Mouse (Mus musculus) adrenal gland, adult (tissue): ENCODE measurements around the gene Mapk3.

Source experiments
- DNase-seq, 2 experiments: peaks; one replicate each; pipeline ENCODE4 v3.0.0; 2022 to 2023; ENCODE audit warnings: low spot score in 1 of 2; ENCODE audit not compliant: inconsistent age in 2 of 2

Mapk3 gene

DNA sequence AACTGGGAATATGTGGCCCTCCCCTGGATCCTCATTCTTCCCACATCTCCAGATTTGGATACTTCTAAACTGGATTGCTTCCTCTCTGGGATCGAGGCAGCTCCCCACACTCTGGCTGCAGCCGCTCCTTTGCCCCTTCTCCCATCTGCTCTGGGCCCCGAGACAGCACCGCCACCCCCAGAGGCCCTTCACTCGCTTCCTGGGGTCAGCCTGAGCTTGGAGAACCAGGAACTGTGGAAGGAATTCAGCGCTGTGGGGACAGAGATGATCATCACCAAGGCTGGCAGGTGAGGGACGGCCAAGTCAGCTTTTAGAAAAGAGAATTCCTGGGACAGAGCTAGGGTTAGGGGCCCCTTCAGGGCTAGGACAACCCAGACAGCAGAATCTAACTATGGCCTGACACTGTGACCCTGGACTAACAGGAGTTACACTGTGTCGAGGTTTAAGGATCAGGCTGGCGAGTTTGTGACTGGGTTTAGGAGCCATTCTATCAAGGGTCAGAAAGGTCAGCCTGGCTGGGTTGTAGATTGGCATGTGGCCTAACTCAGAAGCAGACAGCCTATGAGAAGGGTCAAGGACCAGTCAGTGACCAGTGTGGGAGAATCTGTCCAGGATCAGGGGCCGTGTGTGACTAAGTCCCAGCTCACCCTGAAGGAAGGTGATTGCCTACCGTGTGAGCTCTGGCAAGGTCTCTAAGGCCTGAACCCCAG is 22.4 kb downstream of the Mapk3 start:
- DNase-seq: peak in 1 of 2 experiments; percentile 76

DNA sequence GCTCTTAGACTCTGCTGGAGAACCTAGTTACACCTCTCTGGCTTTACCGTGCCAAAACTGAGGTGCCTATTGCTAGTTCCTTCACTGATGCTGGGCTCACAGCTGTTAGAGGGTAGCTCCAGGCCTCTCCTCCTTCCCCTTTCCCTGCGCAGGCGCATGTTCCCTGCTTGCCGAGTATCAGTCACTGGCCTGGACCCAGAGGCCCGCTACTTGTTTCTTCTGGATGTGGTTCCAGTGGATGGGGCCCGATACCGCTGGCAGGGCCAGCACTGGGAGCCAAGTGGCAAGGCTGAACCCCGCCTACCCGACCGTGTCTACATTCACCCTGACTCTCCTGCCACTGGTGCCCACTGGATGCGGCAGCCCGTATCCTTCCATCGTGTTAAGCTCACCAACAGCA is 23.3 kb downstream of the Mapk3 start:
- DNase-seq: peak in 1 of 2 experiments; percentile 51

DNA sequence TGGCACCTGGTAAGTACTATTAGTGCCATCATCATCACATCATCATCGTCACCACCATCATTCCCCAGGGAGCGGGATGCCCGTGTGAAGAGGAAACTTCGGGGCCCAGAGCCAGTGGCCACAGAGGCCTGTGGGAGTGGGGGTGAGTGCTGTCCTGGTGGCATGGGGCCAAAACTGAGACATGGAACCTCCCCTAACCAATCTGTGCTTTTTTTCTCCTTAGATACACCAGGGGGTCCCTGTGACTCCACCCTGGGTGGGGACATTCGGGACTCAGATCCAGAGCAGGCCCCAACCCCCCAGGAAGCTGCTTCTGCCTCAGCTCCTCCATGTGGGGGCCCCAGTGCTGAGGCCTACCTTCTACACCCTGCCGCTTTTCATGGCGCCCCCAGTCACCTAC is 25.1 kb downstream of the Mapk3 start:
- DNase-seq: no peak

DNA sequence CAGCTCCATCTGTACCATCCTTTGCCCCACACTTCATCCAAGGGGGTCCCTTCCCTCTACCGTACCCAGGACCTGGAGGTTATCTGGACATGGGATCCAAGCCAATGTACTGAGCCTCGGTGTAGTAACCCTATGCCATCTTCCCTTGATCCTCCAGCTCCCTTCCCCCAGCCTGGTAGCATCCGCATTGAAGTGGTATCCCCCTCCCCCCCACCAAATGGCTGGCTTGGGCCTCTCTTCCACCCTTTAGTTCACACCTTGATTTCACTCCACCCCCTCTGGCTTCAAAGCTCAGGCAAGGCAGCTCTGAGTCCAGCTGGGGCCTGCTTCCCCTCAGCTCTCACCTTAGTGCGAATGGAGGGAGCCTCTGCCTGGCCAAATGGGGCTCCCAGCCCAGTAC is 25.7 kb downstream of the Mapk3 start:
- no peak for DNase-seq

DNA sequence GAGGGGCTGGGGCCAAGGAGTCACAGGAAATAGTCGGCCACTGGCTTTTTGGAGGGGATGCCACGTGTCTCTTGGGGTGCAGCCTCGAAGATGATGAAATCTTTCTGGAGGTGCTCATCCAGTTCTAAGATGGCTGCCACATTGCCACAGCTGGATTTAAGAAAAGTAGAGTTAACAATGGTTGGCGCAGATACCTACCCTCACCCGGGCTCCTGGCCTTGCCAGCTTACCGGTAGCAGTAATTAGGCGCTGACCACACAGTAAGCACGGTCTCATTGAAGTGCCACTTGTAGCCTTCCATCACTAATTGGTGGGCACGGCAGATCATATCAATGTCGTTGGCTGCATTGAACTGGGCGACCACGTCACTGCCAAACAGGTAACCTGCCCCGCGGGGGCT is 26.7 kb downstream of the Mapk3 start:
- no peak for DNase-seq

DNA sequence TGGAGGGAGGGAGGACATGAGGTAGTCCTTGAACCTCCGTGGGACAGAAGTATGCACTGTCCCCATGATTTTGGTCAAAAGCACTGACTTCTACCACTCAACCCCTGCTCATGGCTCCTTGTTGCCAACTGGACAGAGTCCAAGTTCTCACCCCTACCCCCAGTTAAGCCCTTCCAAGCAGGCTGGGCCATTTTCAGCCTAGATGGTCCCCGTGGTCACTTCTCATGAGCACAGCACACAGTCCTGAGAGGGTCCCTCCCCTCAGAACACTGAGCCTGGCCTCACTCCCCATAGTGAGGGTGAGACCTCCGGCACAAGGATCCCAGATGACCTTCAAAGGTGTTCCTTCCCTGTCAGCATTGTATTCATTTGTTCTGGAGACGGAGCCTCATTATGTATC is 29.7 kb downstream of the Mapk3 start:
- DNase-seq: no peak

DNA sequence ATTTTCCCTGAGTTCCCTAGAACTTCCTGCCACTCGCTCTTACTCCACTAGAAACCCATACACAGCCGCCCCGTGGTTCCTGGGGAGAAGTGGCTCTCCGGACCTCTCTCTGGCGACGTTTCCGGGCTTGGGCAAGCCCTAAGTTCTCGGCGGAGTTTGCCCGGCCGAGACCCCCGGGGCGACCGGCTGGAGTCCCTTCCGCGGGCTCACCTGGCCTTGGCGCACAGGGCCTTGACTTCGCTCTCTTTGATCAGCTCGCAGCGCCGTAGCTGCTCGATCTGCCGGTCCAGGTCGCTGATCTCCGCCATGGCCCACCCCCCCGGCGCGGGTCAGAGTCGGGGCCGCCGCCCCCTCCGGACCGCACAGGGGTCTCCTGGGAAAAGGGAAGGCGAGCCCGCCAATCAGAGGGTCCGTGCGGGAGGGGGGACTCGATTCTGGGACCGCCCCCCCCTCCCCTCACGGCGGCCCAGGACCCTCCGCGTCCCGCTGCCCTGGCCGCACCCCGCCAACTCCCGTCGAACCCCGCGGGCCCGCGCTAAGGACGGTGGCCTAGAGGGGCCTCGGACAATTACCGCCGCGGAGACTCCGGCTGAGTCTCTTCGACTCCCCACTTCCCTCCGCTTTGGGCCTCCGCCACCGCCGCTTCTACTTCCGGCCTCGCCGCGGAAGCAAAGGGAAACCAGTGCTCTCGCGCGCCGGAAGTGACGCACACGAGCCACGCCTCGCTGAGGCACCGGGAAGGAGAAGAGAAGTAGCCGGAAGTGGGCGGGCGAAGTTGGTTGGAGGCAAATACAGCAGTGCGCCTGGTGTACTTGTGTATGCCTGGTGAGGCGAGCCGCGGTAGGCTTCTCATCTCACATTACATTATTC is 32.7 kb downstream of the Mapk3 start, which contains the start of gene Ppp4c:
Ppp4c (minus strand) TSS at position 646 of the 870 bp plus-strand sequence.
- peak; percentile 97 to 98 for DNase-seq

DNA sequence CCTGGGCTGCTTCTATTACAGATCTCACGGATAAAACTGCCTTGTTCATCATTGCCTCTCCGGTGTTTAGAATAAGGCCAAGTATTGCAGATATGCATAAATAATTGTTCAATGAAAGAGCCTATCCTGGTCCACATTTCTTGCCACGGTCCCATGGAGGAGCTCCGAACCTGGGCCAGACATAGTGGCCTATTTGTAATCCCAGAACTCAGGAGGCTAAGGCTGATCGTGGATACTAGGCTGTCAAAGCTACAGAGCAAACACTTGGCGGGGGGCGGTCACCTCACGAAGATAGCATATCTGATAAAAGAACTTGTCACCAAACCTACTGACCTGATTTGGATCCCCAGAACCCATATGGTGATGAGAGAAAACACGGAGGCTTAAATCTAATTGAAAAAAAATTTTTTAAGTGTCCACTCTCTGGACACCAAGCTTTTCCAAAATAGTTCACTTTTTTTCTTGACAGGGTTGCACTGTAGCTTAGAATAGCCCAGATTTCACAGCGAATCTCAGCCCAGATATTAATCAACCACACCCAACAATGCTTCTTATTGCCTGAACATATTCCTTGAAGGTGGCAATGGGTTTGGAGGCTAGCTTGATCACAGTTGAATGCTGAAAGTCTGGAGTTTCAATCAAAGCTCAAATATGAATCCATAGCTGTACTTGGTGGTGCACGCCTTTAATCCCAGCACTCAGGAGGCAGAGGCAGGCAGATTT is 33.5 kb downstream of the Mapk3 start:
- DNase-seq: no peak

DNA sequence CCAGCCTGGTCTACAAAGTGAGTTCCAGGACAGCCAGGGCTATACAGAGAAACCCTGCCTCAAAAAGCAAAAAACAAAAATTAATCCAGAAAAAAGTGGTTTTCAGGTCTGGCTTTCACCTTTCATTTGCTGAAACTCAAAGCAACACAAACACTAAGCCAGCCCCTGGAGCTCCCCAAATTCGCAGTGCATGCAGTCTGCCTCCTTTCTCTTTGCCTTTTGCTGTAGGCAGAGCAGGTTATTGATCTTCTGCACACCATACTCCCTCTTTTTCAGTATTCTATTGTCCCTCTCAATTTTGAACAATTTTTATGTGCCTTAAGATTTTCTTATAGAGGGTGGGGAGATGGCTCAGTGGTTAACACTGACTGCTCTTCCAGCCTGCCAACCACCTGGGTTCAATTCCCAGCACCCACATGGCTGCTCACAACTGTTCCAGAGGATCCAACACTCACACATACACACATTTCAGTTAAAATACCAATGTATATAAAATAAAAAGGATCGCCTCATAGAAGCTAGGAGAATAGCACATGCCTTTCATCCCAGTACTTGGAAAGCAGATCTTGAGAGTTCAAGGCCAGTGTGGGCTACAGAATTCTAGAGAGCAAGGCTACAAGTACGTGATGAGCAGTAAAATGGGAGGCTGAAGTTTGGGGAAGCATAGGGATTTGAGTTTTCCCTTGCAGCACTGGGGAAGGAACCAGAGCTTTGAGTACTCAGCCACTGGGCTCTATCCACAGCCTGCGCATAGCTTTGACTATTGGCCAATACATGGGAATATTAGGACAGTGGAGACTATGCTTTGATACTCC is 34.3 kb downstream of the Mapk3 start:
- no peak for DNase-seq

DNA sequence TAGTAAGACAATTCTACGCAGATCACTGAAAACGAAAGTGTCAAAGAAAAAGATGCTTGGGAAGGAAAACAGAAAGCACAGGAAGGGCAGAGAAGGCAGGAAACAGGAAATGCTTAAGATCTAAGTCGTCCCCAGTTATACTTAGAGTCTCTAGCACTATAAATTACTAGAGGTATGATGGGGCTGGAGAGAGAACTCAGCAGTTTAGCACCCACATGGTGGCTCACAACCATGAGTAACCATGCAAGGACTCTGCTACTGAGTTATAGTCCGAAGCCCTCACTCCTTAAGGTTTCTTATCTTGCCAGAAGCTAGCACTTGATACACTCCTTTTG is 34.8 kb downstream of the Mapk3 start:
- DNase-seq: no peak

DNA sequence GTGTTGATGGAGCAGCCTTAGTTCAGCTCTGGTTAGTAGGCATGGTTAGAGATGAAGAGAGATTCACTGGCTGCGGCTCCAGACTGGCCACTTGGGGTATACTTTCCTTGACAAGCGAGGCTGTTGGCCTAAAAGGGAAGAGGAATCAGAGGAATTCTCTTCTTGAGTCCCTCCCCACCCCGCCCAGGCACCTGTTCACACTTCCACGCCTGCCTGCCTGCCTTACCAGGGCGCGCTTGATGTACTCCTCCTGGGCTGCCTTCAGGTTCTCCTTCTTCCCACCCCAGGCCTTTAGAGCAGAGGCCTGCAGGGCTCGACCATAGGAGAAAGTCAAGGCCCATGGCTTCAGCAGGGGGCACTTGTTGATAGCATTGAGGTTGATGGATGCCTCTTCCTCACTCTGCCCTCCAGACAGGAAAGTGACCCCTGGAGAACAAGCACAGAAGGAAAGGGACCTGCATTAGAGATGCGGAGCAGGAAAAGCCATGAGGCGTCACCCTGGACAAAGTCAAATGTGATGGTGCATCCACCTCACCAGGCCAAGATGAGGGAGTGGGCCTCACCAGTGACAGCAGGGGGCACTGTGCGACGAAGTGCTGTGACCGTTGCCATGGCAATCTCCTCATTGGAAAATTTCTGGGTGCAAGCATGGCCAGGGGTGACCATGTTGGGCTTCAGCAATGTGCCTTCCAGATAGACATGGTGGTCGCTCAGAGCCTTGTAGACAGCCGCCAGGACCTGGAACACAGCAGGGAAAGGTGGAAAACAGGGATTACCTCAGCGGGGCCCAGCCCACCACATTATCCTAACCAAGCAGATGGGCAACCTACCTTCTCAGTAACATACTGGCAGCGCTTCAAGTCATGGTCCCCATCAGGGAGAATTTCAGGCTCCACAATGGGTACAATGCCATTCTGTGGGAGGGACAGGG is 36.3 kb downstream of the Mapk3 start:
- DNase-seq: no peak

DNA sequence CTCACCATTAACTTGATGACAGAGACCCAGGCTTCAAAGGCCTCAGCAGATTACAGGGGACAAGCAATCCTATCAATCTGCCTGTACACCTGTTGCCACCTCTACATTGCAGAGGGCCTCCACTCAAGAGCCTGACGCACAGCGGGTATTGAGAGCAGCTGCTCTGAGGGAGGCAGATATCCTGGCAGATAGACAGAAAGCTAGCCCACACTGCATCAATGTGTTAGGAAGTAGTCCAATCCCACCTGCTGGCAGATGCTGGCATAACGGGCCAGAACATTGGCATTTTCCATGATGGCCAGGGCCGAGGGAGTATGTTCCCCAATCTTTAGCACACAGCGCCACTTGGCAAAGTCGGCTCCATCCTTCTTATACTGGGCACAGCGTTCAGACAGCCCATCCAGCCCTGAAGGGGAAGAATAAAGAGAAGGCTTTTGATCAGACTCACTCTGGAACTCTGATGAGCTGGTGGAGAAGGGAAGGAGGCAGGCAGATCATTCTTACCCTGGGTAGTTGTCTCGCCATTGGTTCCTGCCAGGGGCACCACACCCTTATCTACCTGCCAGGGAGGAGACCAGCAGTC is 37.0 kb downstream of the Mapk3 start:
- peak in 1 of 2 experiments; percentile 41 for DNase-seq

DNA sequence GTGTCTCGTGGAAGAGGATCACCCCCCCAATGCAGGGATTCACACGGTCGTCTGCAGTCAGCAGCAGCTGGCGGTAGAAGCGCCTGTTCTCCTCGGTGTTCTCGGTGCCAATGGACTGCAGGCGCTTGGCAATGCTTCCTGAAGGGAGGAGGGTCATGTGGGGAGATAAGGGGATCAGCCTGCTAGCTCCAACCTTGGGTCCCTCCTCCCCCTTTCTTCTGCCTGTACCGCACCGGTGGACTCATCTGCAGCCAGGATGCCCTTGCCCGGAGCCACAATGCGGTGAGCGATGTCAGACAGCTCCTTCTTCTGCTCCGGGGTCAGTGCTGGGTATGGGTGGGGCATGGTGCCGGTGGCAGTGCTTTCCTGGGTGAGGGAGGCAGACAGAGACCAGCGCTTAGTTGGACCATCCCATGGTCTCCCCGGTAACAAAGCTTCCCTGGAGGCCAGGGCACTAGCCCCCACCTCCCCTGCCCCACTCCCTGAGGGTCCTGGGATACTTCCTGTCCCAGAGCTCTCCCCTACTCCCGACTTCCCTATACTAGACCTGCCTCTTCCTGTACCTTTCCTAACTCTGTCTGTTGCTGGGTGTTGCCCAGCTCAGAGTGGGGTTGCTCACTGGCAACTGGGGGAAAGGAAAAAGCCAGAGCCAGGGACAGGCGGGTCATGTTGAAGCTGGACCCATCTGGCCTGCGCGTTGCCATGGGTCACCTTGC is 38.2 kb downstream of the Mapk3 start, which contains the start of gene Fam57b:
Fam57b (plus strand) TSS at position 258 of the 716 bp plus-strand sequence.
- peak; percentile 80 to 87 for DNase-seq

DNA sequence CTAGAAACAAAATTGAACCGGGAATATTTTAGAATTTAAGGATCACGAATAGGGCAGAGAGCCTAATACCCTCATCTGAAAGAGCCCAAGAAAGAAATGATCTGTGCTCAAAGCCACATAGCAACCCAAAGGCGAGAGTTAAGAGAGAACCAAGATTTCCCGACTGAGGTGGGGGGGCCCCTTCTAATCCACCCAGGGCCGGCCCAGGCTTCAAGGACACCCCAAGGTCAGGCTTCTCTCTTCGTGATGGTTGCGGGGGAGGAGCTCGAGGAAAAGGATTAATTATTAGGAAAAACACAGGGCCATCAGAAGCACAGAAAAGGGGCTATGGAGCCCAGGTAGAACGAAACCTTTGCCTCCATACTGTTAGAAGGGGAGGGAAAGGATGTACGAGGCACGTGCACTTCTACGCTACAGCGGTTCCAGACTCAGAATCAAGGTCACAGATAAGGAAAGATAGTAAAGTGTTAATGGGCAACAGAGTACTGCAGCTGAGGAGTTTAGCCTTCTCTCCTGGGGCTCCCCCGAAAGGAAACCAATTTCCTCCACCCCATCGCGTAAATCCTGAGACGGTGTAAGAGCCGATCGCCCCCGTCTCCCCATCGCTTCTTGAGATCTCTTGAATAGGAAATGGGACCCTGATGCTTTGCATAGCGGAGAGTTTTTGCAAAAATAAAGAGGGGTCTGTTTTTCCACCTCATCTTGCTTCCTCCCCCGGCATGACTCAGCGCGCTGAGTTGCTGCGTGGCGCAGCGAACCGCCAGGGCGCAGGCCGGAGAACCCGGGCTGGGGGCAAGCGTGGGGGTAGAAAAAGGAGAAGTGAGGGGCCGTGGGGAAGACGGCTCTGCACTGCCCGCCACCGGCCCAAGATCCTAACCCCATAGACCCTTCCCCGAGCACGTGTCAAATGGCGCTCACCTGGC is 39.0 kb downstream of the Mapk3 start:
- DNase-seq: peak; percentile 78 to 89

DNA sequence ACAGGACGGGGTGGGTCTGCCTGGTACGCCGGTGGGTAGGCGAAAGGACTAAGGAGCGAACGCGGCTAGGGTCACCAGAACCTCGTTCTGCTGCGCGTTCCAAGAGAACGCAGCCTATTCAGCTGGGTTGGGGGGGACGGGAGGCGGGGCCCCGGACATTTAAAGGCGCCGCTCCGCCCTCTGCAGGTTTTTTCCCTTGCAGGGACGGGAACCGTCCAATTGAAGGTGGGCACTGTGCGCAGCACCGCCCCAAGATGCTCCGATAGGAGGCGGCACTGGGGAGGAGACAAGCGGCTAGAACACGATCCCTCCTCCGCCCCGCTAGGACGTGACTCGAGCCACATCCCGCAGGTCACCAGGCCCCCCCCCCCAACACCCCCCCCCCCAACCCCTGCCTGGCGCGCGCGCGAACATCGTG is 39.7 kb downstream of the Mapk3 start:
- DNase-seq: peak; percentile 99

DNA sequence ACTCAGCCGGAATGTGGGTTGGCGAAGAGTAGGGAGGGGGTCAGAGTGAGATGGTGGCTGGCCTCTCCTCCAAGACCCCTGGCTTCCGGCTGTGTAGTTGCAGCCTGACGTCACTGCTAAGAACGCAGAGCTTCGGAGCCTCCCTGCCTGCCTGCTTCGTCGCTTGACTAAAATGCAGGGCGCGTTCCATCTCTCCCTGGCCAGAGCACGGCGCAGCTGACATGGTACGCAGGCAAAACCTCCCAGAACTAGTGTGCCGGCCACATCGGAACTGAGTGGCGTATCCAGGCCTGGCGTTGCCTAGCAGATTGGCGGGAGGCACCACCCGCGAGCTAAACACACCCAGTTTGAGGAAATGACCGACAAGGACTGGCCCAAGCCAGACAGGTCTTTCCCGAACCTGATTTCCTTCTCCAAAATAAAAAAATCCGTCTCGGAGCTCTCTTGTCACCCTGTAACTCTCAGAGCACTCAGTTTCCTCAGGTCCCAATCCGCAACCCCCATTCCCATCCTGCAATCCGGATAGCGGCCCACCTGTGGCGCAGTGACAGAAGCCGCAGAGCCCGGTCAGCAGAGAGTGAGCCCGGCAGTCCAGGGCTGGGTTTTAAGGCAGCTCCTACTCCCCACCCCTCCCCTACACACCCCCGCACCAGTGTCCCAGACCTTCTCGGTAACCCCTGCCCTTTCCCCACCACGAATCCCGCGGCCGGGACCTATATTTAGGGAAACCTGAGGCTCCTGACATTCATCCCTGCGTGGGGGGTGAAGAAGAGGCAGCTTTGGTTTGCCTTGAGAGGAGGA is 40.3 kb downstream of the Mapk3 start:
- DNase-seq: peak in 1 of 2 experiments; percentile 96
